Mouse (Mus musculus) brain, embryonic 18.5 days (tissue): ENCODE measurements around the gene Gm8374.
"Not testable (repeated sequence)": the region's sequence is repeated elsewhere in the genome, so short reads cannot be mapped to it uniquely, and the experiment has no call there.

Source experiments
- DNase-seq: peaks from one replicate; pipeline ENCODE4 v3.0.0-alpha.2; 2012; ENCODE audit warnings: low read depth, low spot score

Gene Gm8374

GRCm38 (mm10) chr14:7365034-7365433, at the start of gene Gm8374:
Gm8374 (minus strand) TSS chr14:7365134.
- DNase-seq: not testable (repeated sequence)

DNA sequence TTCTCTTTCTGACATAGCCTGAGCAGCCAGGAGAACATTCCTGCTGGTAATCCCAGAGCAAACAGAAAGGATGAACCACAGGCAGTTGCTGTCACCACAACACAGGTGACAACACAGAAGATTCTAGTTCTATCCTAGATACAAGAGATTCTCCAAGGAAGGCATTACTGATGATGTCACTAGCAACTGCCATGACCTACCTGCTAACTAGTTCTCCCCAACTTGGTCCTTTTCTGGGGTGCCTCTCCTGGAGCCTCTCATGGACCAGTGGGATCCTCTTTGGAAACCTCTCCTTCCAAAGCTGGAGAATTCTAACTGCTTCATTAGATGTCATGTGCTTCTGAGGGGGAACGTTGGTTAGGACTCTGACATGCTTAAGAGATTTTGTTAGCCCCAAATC, 32.6 kb downstream of the Gm8374 start, which contains the start of gene Gm5797:
Gm5797 (minus strand) TSS at position 101 of the 400 bp plus-strand sequence.
- DNase-seq: not testable (repeated sequence)

DNA sequence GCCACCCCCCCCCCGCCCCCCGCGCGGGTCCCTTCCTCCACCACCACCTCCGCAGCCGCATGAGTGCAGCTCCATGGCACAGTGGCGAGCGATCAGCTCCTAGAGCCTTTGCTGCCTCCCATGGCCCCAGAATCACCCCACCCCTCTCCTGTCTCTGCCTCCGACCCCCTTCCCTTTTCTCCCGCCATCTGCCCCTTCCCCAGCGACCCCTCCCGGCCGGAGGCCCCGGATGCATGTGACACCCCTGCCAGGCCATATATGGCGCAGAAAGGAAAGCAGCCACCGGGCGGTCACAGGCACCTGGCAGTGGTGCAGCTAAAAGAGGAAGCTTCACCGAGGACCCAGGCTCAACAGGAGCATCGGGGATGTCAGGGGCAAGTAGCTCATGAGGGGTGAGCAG, 49.8 kb downstream of the Gm8374 start:
- DNase-seq: not testable (repeated sequence)

- DNase-seq: not testable (repeated sequence)
Observed at GRCm38 (mm10) chr14:7314661-7315060, 50.3 kb downstream of the Gm8374 start, which contains the start of gene Gm3739. Gm3739 (minus strand) TSS chr14:7315049.
